Mouse (Mus musculus) gastrocnemius, postnatal 4 days (tissue): ENCODE results near the gene Exosc2. TPM values are rescaled to one million over a fixed set of nuclear protein-coding genes. Genes with fewer than 3 reads are reported as not detected.
"Not testable (repeated sequence)": the region's sequence is repeated elsewhere in the genome, so short reads cannot be mapped to it uniquely, and the experiment has no call there.

ENCODE experiments used
- DNase-seq, 2 experiments: peaks; one replicate each; pipeline ENCODE4 v3.0.0; 2021 to 2022; ENCODE audit warnings: low spot score in 2 of 2, mixed read lengths in 2 of 2
- total RNA-seq, 2 experiments: library from RNA; stranded (reverse); gene quantifications; 2 replicates each; pipeline ENCODE4 v1.2.3; 2021

The Exosc2 gene
- total RNA-seq, 2 experiments from 2014 or later: 18.0 to 20.1 TPM

- no peak for DNase-seq
Observed at GRCm38 (mm10) chr2:31663804-31664180, 6.7 kb upstream of the Exosc2 start.

GRCm38 (mm10) chr2:31667332-31667731 lies 3.2 kb upstream of the Exosc2 start:
- no peak for DNase-seq

GRCm38 (mm10) chr2:31678641-31679040 lies 8.1 kb downstream of the Exosc2 start:
- DNase-seq: no peak

DNA sequence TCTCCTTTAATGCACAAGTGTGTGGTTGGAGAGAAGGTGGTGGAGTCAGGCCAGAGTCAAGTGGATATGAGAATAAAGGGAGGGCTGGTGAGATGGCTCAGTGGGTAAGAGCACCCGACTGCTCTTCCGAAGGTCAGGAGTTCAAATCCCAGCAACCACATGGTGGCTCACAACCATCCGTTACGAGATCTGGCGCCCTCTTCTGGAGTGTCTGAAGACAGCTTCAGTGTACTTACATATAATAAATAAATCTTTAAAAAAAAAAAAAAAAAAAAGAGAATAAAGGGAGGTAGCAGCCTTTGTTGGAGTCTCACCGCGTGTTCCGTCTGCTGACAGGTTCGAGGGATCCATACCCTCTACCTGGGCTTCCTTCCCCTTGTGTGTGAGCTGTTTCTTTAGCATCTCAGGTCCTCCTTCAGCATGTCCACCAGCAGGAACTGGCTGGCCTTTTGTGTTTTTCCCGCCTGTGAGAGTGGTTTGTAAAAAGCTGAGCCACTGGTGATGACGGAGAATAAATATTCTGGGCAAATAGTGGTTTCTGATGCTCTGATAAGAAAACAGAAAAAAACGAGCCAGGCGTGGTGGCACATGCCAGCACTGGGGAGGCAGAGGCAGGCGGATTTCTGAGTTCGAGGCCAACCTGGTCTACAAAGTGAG lies 10.7 kb downstream of the Exosc2 start:
- not testable (repeated sequence) for DNase-seq

DNA sequence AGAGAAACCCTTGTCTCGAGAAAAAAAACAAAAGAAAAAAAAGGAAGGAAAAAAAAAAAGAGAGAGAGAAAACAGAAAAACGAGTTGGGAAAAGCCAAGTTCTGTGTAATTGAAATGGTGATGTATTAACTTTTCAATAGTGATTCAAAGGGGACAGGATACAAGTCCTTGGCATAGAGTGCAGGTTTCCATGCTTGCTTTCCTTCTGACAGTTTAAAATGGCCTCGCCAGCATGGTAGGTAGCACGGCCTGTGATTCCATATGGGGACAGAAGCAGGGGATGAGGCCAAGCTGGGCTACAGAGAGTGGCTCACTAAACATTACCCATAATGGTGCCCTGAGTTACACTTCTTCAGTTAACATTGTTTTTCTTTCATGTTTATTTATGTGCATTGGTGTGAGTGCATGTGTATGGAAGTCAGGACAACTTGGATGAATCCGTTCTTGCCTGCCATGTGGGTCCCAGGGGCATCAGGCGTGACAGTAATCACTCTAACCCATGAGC lies 11.3 kb downstream of the Exosc2 start:
- DNase-seq: no peak

DNA sequence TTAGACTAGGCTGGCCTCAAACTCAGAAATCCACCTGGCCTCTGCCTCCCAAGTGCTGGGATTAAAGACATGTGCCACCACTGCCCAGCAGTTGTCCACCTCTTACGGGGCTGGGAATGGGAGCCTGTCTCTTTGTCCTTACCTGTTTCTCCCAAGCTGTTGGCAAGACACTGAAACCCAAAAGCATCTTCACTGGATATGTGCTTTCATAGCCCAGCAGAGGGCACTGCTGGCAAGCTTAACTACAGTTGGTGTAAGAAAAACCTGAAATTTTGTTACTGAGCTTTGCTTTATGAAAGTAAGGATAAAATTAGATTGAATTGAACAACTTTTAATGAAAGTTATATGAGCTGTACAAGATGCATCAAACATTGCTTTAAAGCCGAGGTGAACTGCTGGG lies 13.2 kb downstream of the Exosc2 start:
- DNase-seq: peak in 1 of 2 experiments; percentile 50

DNA sequence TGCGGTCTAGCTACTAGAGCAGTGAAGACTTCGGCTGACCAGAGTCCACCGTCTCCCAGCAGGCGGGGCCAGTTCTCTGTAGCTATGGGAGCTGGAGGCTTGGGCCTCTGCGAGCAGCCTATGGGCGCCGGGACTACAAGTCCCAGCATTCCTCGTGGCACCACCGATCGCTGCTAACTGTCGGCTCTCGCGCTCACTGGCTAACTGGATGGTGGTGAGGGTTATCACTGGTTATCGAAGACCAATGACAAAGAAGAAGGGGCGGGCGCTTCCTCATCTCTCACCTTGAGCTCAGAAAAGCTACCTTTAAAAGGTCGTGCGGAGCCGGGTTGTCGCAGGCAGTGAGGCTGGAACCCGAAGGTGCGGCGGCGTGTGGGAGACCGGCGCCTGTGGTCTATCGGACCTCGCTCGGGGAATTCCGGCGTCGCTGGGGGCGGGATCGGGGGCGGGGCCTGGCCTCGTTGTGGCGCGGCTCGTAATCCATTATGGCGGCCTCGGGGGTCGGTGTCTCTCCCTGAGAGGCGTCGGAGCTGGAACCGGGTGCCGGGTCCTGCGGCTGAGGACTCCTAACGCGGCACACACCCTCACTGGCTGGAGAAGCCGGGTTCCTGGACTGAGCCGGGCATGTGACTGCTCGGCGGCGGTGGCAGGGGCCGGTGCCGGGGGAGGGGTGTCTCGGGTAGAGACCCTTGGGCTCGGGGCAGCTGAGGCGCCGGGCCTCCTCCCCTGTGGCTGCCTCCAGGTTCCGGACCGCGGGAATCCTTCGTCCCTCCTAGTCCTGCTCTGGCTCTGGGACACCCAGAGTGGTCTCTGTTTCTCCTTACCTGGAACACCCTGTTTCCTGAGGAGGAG lies 17.8 kb downstream of the Exosc2 start, which contains the start of gene Abl1:
Gene Abl1, plus strand, starts transcription at position 303 of the 852 bp plus-strand sequence.
- peak; percentile 82 to 94 for DNase-seq

GRCm38 (mm10) chr2:31689045-31689444 lies 18.5 kb downstream of the Exosc2 start:
- DNase-seq: no peak

DNA sequence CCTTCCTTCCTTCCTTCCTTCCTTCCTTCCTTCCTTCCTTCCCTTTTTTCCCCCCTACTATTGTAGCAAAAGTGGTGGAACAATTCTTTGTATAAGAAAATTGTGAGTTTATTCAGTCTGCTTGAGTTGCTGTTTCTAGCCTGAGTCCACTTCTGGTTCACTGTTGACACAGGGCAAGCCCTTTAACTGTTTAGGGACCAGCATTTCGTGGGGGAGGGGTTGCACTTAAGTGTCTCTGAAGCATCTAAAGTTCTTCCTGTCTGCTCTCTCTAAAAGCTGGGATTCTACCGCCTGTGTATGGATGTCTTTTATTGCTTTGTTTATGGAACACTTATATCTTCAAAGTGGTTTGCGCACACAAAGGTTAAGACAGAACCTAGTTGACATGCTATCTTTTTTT lies 19.5 kb downstream of the Exosc2 start:
- no peak for DNase-seq

GRCm38 (mm10) chr2:31698209-31698608 lies 27.7 kb downstream of the Exosc2 start:
- no peak for DNase-seq

GRCm38 (mm10) chr2:31700545-31701446 lies 30.3 kb downstream of the Exosc2 start:
- DNase-seq: no peak

DNA sequence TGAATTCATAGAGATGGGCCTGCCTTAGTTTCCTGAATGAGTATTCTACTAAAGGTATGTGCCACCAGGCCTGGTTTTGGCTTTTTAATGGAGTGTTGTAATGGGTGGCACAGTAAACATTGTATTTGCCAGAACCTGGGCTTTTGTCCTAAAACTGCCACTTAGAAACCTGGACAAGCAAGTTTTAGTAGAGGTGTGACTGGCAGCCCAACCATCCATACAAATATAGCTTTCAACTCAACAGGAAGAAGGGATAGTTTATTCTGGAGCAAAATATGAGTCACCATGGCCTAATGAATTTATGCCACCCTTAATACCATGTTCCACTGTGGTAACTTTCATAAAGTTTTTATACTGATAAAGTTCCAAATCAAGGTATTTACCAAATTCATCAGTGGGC lies 32.7 kb downstream of the Exosc2 start:
- DNase-seq: no peak

- no peak for DNase-seq
Observed at GRCm38 (mm10) chr2:31705914-31706313, 35.4 kb downstream of the Exosc2 start.

GRCm38 (mm10) chr2:31706531-31706930 lies 36.0 kb downstream of the Exosc2 start:
- DNase-seq: no peak

GRCm38 (mm10) chr2:31712716-31713115 lies 42.2 kb downstream of the Exosc2 start:
- no peak for DNase-seq

DNA sequence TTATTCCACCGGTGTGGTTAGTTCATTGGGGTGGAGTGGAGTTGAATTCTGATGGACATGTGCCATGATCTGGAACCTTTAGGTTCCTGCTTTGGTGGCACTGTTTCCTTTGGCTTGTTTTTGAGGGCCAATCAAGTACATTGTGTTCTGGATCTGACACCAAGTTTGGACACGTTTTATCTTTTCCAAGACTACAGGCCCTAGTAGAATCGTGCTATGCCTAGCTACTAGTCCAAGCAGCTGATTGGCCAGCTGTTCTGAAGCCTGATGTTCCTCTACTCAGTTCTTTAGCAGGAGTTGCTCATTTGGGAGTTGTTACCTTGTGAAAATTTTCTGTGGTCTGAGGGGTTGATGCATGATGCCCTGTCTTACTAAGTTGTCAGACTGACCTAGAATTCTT lies 43.3 kb downstream of the Exosc2 start:
- no peak for DNase-seq

- DNase-seq: no peak
Observed at GRCm38 (mm10) chr2:31714780-31715179, 44.3 kb downstream of the Exosc2 start.

- no peak for DNase-seq
Observed at GRCm38 (mm10) chr2:31715985-31716384, 45.5 kb downstream of the Exosc2 start.

DNA sequence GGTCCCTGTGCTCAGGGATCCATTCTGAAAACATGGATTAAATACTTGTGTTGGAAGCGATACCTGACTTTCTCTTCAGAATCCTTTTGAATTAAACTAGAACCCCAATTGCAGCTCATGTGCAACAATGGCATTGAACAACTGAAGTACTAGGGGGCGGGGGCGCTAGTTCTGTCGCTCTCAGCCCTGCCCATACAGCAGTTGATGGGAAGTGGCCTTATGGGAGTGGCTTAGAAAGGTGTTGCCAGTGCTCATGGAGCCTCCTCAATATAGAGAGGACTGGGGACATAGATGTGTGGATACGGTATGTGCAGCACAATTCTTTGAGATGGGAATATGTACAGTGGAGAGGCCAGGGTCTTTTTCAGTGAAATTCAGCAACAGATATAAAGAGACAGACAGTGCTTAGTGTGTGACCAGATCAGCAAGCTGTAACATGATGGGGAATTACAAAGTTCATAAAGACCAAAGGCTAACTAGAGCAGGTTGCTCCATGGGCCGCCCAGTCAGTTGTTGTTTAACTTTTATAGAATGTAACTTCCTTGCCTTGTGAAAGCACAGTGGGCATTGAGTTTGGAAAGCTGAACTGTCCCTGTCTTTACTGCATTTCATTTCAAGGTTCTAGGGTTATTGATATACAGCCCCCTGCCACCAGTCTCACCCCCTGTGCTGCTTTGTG lies 48.8 kb downstream of the Exosc2 start:
- DNase-seq: no peak

GRCm38 (mm10) chr2:31719944-31720343 lies 49.4 kb downstream of the Exosc2 start:
- DNase-seq: no peak

GRCm38 (mm10) chr2:31720783-31721182 lies 50.3 kb downstream of the Exosc2 start:
- no peak for DNase-seq
